Mouse (Mus musculus) small intestine, adult 2 months (tissue): Measurements from ENCODE around the gene Slc30a9. TPM values are rescaled to one million over a fixed set of nuclear protein-coding genes. Genes with fewer than 3 reads are reported as not detected.

ENCODE experiments used
- H3K27ac ChIP-seq: fragments of 200-500 bp; 2 replicates; pipeline ENCODE4 v1.5.1; 2012; ENCODE audit warnings: low read depth, low read length, control low read depth, inconsistent platforms; ENCODE audit not compliant: insufficient read depth
- H3K27me3 ChIP-seq: fragments of 200-500 bp; 2 replicates; pipeline ENCODE4 v1.6.1; 2012; ENCODE audit warnings: mild to moderate bottlenecking, moderate library complexity, low read length, inconsistent platforms; ENCODE audit not compliant: control insufficient read depth, insufficient read depth
- H3K36me3 ChIP-seq: fragments of 200-500 bp; 2 replicates; pipeline ENCODE4 v1.6.1; 2012; ENCODE audit warnings: mild to moderate bottlenecking, low read length, control low read depth, inconsistent platforms; ENCODE audit not compliant: control insufficient read depth, insufficient read depth
- H3K4me1 ChIP-seq: fragments of 200-500 bp; 2 replicates; pipeline ENCODE4 v1.6.1; 2012; ENCODE audit warnings: low read length, inconsistent platforms, mixed read lengths; ENCODE audit not compliant: control insufficient read depth, insufficient read depth, insufficient read length
- H3K4me3 ChIP-seq: fragments of 200-500 bp; 2 replicates; pipeline ENCODE4 v1.5.1; 2012; ENCODE audit warnings: low read depth, mild to moderate bottlenecking, control low read depth, inconsistent platforms, low read length, moderate library complexity
- CTCF ChIP-seq: fragments of 200-500 bp; IDR thresholded peaks from 2 replicates; pipeline ENCODE4 v1.5.1; 2012; ENCODE audit warnings: low read depth, mild to moderate bottlenecking, control low read depth, inconsistent platforms, low read length, moderate library complexity, mixed read lengths; ENCODE audit not compliant: insufficient replicate concordance, insufficient read length; ENCODE audit errors: extremely low read depth
- POLR2A ChIP-seq: fragments of 200-500 bp; IDR thresholded peaks from 2 replicates; pipeline ENCODE4 v1.6.1; 2012; ENCODE audit warnings: low read depth, mild to moderate bottlenecking, control low read depth, inconsistent platforms, low read length, moderate library complexity
- WGBS: fragments of 180-500 bp; shearing (Covaris S2); methylation state at CpG from one replicate; pipeline ENCODE4 v1.1.7; 2018; 5-methylcytosine and 5-hydroxymethylcytosine counted together
- polyA plus RNA-seq: library from polyadenylated mRNA; depleted of rRNA; stranded (reverse); fragments of >200 nt; gene quantifications from 2 replicates; pipeline ENCODE4 v1.2.3, GENCODE M21; 2012

The Slc30a9 gene
- polyA plus RNA-seq, 1 experiment: 13.7 TPM

- TF ChIP-seq CTCF (no peak), POLR2A (no peak)
- Histone ChIP-seq H3K27ac (no peak overlapping the region), H3K27me3 (no peaks in the 10 kb centered on the region), H3K4me3 (no peak overlapping the region), H3K4me1 (no peaks in the 10 kb centered on the region), H3K36me3 (peaks cover 8% of the 10 kb centered on the region)
- 80% methylated on average over 17 of the region's 17 CpGs for WGBS
These were observed 15.0 kb downstream of the Slc30a9 start for GRCm38 (mm10) chr5:67321656-67322268.

- WGBS: 71% methylated on average over 1 of the region's 1 CpGs
- no peak overlapping the region for H3K4me3 ChIP-seq
These were observed 17.3 kb downstream of the Slc30a9 start for GRCm38 (mm10) chr5:67324032-67324431.

GRCm38 (mm10) chr5:67340811-67341210, 34.1 kb downstream of the Slc30a9 start:
- Histone ChIP-seq H3K4me1 (no peaks in the 10 kb centered on the region), H3K27me3 (no peaks in the 10 kb centered on the region), H3K27ac (no peak overlapping the region), H3K36me3 (peaks cover 39% of the 10 kb centered on the region), H3K4me3 (no peak overlapping the region)
- TF ChIP-seq CTCF: no peak
- no peak for TF ChIP-seq POLR2A
- WGBS: 91% methylated on average over 6 of the region's 6 CpGs

More at GRCm38 (mm10) chr5:67324032-67324431, 17.3 kb downstream of the Slc30a9 start:
- TF ChIP-seq CTCF: no peak
- no peak for TF ChIP-seq POLR2A
- no peaks in the 10 kb centered on the region for H3K27me3 ChIP-seq
- H3K4me1 ChIP-seq: no peaks in the 10 kb centered on the region
- H3K36me3 ChIP-seq: peaks cover 6% of the 10 kb centered on the region
- H3K27ac ChIP-seq: no peak overlapping the region

- 46% methylated on average over 2 of the region's 2 CpGs for WGBS
- Histone ChIP-seq H3K27ac (peak overlapping the region; percentile 62), H3K36me3 (peaks cover 42% of the 10 kb centered on the region), H3K27me3 (no peaks in the 10 kb centered on the region), H3K4me1 (peaks cover 3% of the 10 kb centered on the region; the same call in 1 of the 2 replicates), H3K4me3 (no peak overlapping the region)
- TF ChIP-seq POLR2A (no peak), CTCF (no peak)
These were observed 40.3 kb downstream of the Slc30a9 start for GRCm38 (mm10) chr5:67347060-67347459.

GRCm38 (mm10) chr5:67348949-67349348, 42.2 kb downstream of the Slc30a9 start:
- Histone ChIP-seq H3K4me3 (no peak overlapping the region), H3K4me1 (peaks cover 3% of the 10 kb centered on the region; the same call in 1 of the 2 replicates), H3K27ac (no peak overlapping the region), H3K36me3 (peaks cover 42% of the 10 kb centered on the region), H3K27me3 (no peaks in the 10 kb centered on the region)
- TF ChIP-seq POLR2A (no peak), CTCF (no peak)
- 85% methylated on average over 10 of the region's 10 CpGs for WGBS

GRCm38 (mm10) chr5:67362316-67362715, 55.6 kb downstream of the Slc30a9 start:
- TF ChIP-seq POLR2A (no peak), CTCF (no peak)
- H3K36me3 ChIP-seq: peaks cover 2% of the 10 kb centered on the region; the same call in 1 of the 2 replicates
- no peaks in the 10 kb centered on the region for H3K27me3 ChIP-seq
- no peak overlapping the region for H3K4me3 ChIP-seq
- no peak overlapping the region for H3K27ac ChIP-seq
- WGBS: 95% methylated on average over 10 of the region's 10 CpGs
- no peaks in the 10 kb centered on the region for H3K4me1 ChIP-seq

- H3K4me3 ChIP-seq: no peak overlapping the region
- no peak for TF ChIP-seq CTCF
- TF ChIP-seq POLR2A: no peak
- no peaks in the 10 kb centered on the region for H3K4me1 ChIP-seq
These were observed 56.2 kb downstream of the Slc30a9 start for GRCm38 (mm10) chr5:67362931-67363330.

More at GRCm38 (mm10) chr5:67362931-67363330, 56.2 kb downstream of the Slc30a9 start:
- no peaks in the 10 kb centered on the region for H3K27me3 ChIP-seq
- WGBS: 19% methylated on average over 2 of the region's 2 CpGs
- H3K36me3 ChIP-seq: no peaks in the 10 kb centered on the region
- H3K27ac ChIP-seq: no peak overlapping the region
